ENCODE assay signal across 10 mouse cellular contexts in genomic region chr11:95088857-95089779, GRCm38 (mm10). TPM values are rescaled to one million over a fixed set of nuclear protein-coding genes. Genes with fewer than 3 reads are reported as not detected.
A peak's percentile ranks its signal among the peaks of the same experiment; 100 is the strongest.
DNase-seq lines count a peak whose midpoint lies in the region; ATAC-seq and TF ChIP-seq lines count a peak whose summit lies in the region.
"Had no signal": no experiment of that assay in that cellular context is flagged by ENCODE, and none has a peak within 500 bp of the region (broad histone marks: within the 10 kb centered on the region; RNA-seq: fewer than 3 reads in every experiment).

No protein-coding gene starts in this region.

- no peaks in the 10 kb centered on the region for H3K27me3 ChIP-seq in kidney, embryonic 14.5 days (ENCODE audit: control insufficient read depth, insufficient read depth, low read length)
- H3K27me3 ChIP-seq in kidney, adult 2 months (replicated peaks; ENCODE audit: control insufficient read depth, insufficient read depth, low read length), result no peaks in the 10 kb centered on the region
- no peaks in the 10 kb centered on the region for H3K27me3 ChIP-seq in myocyte (ENCODE audit: control insufficient read depth, insufficient read depth, insufficient read length)

- peaks cover 30% of the 10 kb centered on the region for H3K4me1 ChIP-seq in kidney, embryonic 14.5 days (ENCODE audit: control insufficient read depth, insufficient read depth, low read length)
- H3K4me1 ChIP-seq in kidney, adult 2 months (ENCODE audit: control insufficient read depth, insufficient read depth, low read length), result peaks cover 7% of the 10 kb centered on the region; the same call in 1 of the 2 replicates

- DNase-seq in kidney, adult 11 months, result peak; percentile 86
- peak; percentile 58 for DNase-seq in gastrocnemius, postnatal 25 days
- DNase-seq in kidney, adult 2 months, result peak; percentile 92
- no peak for DNase-seq in cerebellum, adult 18-20 months
- no peak for DNase-seq in natural killer cell, adult 2 months (ENCODE audit: low spot score in 2 of 2)
- DNase-seq: right cerebral cortex, postnatal 25 days had no signal

- no peaks in the 10 kb centered on the region for H3K36me3 ChIP-seq in kidney, embryonic 14.5 days (ENCODE audit: control insufficient read depth, insufficient read depth, low read length)
- H3K36me3 ChIP-seq in kidney, adult 2 months (ENCODE audit: control insufficient read depth, insufficient read depth, low read length), result no peaks in the 10 kb centered on the region
- no peaks in the 10 kb centered on the region for H3K36me3 ChIP-seq in myocyte (ENCODE audit: control insufficient read depth, insufficient read depth)

- no peak overlapping the region for H3K9ac ChIP-seq in kidney, embryonic 14.5 days (ENCODE audit: low read depth, low read length)

- H3K4me3 ChIP-seq in kidney, embryonic 14.5 days (ENCODE audit: low read length), result no peak overlapping the region
- H3K4me3 ChIP-seq in kidney, adult 2 months (ENCODE audit: insufficient read depth, low read depth, low read length), result no peak overlapping the region
- no peak overlapping the region for H3K4me3 ChIP-seq in myocyte

- TF ChIP-seq CTCF in kidney, adult 2 months (conservative IDR thresholded peaks at IDR 0.05; ENCODE audit: insufficient read depth, insufficient read length, low read depth, low read length), result no peak

- no peaks in the 10 kb centered on the region for H3K9me3 ChIP-seq in kidney, embryonic 14.5 days (ENCODE audit: control insufficient read depth, low read length)

- no peak for TF ChIP-seq POLR2A in kidney, adult 2 months (IDR thresholded peaks at IDR 0.05; ENCODE audit: low read depth, low read length)
- no peak for TF ChIP-seq POLR2A in myocyte (IDR thresholded peaks at IDR 0.05; ENCODE audit: insufficient read length, low read depth)

- 54% methylated on average over 16 of the region's 16 CpGs for WGBS in kidney, embryonic 14.5 days
- 47% methylated on average over 16 of the region's 16 CpGs for WGBS in kidney, adult 2 months

- H3K4me2 ChIP-seq in kidney, embryonic 14.5 days (replicated peaks; ENCODE audit: low read depth, low read length), result no peak overlapping the region
- H3K4me2 ChIP-seq in myocyte (ENCODE audit: low read depth), result peak overlapping the region; percentile 56

- no peaks in the 10 kb centered on the region for H3K79me2 ChIP-seq in myocyte (ENCODE audit: control insufficient read depth, insufficient read depth)

- H3K27ac ChIP-seq in kidney, embryonic 14.5 days (ENCODE audit: low read depth, low read length), result no peak overlapping the region
- H3K27ac ChIP-seq in kidney, adult 2 months (ENCODE audit: insufficient read depth, low read depth, low read length), result peak overlapping the region; percentile 46

- ATAC-seq in kidney, embryonic 14.5 days (ENCODE audit: low FRiP score, low TSS enrichment), result no peak
- ATAC-seq in megakaryocyte progenitor cell, adult 5-6 weeks (replicated peaks; ENCODE audit: poor library complexity), result no peak

- no peak overlapping the region for H3ac ChIP-seq in myocyte (ENCODE audit: control insufficient read depth, insufficient read length)

TF ChIP-seq in myocyte, 11 proteins besides CTCF, POLR2A, EP300 and RAD21:
- no peak for TF ChIP-seq MYOG (IDR thresholded peaks at IDR 0.05; ENCODE audit: control insufficient read depth in 1 of 3, insufficient read depth in 1 of 3, insufficient read length in 2 of 3, low read depth in 2 of 3)
- TF ChIP-seq MYOD1 (IDR thresholded peaks at IDR 0.05; ENCODE audit: control insufficient read depth in 1 of 3, insufficient read length in 2 of 3, low read depth in 2 of 3), result no peak
- TF ChIP-seq USF1 (IDR thresholded peaks at IDR 0.05; ENCODE audit: low read depth), result peak; percentile 83
- TF ChIP-seq POLR2AphosphoS2 (IDR thresholded peaks at IDR 0.05; ENCODE audit: insufficient read length, low read depth), result no peak
- no peak for TF ChIP-seq TCF12 (IDR thresholded peaks at IDR 0.05; ENCODE audit: insufficient read depth, poor library complexity, severe bottlenecking)

RNA-seq across cellular contexts. Expression of gene Itga3, which starts 12.5 kb away (rescaled TPM):
- polyA plus RNA-seq in kidney, embryonic 14.5 days (2014; fragmentation: Nextera tagmentation; extraction: Ambion mirVana), result 13.9 and 20.9 TPM in 2 replicates
- total RNA-seq in gastrocnemius, postnatal 25 days (2021), result 1 to 10 TPM; 2.9 to 5.4 TPM
- polyA plus RNA-seq in kidney, adult 2 months (2012; rRNA removed), result 48.2 and 55.4 TPM in 2 replicates
- 19.9 TPM for polyA plus RNA-seq in myocyte (2012; fragmentation: generic; extraction: Trizol)
- total RNA-seq in megakaryocyte progenitor cell, adult 5-6 weeks (2015), result 1.1 TPM in 1 of 2 replicates, not detected in the other
- 0.03 TPM in 1 of 2 replicates, not detected in the other for total RNA-seq in megakaryocyte progenitor cell, adult 5-6 weeks (2017)

RNA-seq across cellular contexts. Expression of gene Dlx3, which starts 30.8 kb away (rescaled TPM):
- 0.71 and 1.2 TPM in 2 replicates for polyA plus RNA-seq in kidney, embryonic 14.5 days (2014; fragmentation: Nextera tagmentation; extraction: Ambion mirVana)
- total RNA-seq in gastrocnemius, postnatal 25 days (2021), result not detected
- 0.05 and 0.10 TPM in 2 replicates for polyA plus RNA-seq in kidney, adult 2 months (2012; rRNA removed)
- 6.3 TPM for polyA plus RNA-seq in myocyte (2012; fragmentation: generic; extraction: Trizol)
- not detected in 2 replicates for total RNA-seq in megakaryocyte progenitor cell, adult 5-6 weeks (2015)
- not detected in 2 replicates for total RNA-seq in megakaryocyte progenitor cell, adult 5-6 weeks (2017)
- total RNA-seq: left cerebral cortex, adult 18-20 months had no signal

RNA-seq across cellular contexts. Expression of gene Pdk2, which starts 48.0 kb away (rescaled TPM):
- 30.0 and 46.5 TPM in 2 replicates for polyA plus RNA-seq in kidney, embryonic 14.5 days (2014; fragmentation: Nextera tagmentation; extraction: Ambion mirVana)
- 100 to 1,000 TPM; 351 to 396 TPM for total RNA-seq in gastrocnemius, postnatal 25 days (2021)
- polyA plus RNA-seq in kidney, adult 2 months (2012; rRNA removed), result 430 and 469 TPM in 2 replicates
- 33.3 TPM for polyA plus RNA-seq in myocyte (2012; fragmentation: generic; extraction: Trizol)
- 4.2 and 4.8 TPM in 2 replicates for total RNA-seq in megakaryocyte progenitor cell, adult 5-6 weeks (2015)
- total RNA-seq in megakaryocyte progenitor cell, adult 5-6 weeks (2017), result 0.71 and 1.4 TPM in 2 replicates

RNA-seq across cellular contexts. Expression of gene Dlx4, which starts 56.9 kb away (rescaled TPM):
- not detected in 2 replicates for polyA plus RNA-seq in kidney, embryonic 14.5 days (2014; fragmentation: Nextera tagmentation; extraction: Ambion mirVana)
- total RNA-seq in gastrocnemius, postnatal 25 days (2021), result not detected
- 0.07 TPM in 1 of 2 replicates, not detected in the other for polyA plus RNA-seq in kidney, adult 2 months (2012; rRNA removed)
- polyA plus RNA-seq in myocyte (2012; fragmentation: generic; extraction: Trizol), result 0.49 TPM
- total RNA-seq in megakaryocyte progenitor cell, adult 5-6 weeks (2015), result not detected in 2 replicates
- not detected in 2 replicates for total RNA-seq in megakaryocyte progenitor cell, adult 5-6 weeks (2017)

Comparison
In these comparisons a context has a peak if more than half of its experiments do, and no peak if none do; other contexts are left out.
1. DNase-seq: peak in kidney, adult 11 months (single experiment), gastrocnemius, postnatal 25 days (single experiment) and kidney, adult 2 months (single experiment); none in cerebellum, adult 18-20 months (0 of 2) and natural killer cell, adult 2 months (0 of 2).